Mouse (Mus musculus): ENCODE data around the gene Astn2.
A peak's percentile ranks its signal among the peaks of the same experiment; 100 is the strongest.

The Astn2 gene

GRCm38 (mm10) chr4:65548561-65548960 is 855.9 kb downstream of the Astn2 start:
- no peak for DNase-seq (ENCODE audit: low spot score)

- no peak for DNase-seq (ENCODE audit: low spot score)
Measured at GRCm38 (mm10) chr4:65545582-65545981, 858.8 kb downstream of the Astn2 start.

GRCm38 (mm10) chr4:65532071-65532736 is 872.2 kb downstream of the Astn2 start:
- no peak for DNase-seq (ENCODE audit: low spot score)

GRCm38 (mm10) chr4:65531621-65532020 is 872.8 kb downstream of the Astn2 start:
- DNase-seq (ENCODE audit: low spot score), result no peak

- DNase-seq (ENCODE audit: low spot score), result no peak
Measured at GRCm38 (mm10) chr4:65530901-65531300, 873.5 kb downstream of the Astn2 start.

GRCm38 (mm10) chr4:65508101-65508500 is 896.3 kb downstream of the Astn2 start:
- no peak for DNase-seq (ENCODE audit: low spot score)

- DNase-seq (ENCODE audit: low spot score), result no peak
Measured at GRCm38 (mm10) chr4:65506870-65507269, 897.5 kb downstream of the Astn2 start.

- peak; percentile 96 for DNase-seq (ENCODE audit: low spot score)
Measured at GRCm38 (mm10) chr4:65496463-65496834, 908.0 kb downstream of the Astn2 start.

GRCm38 (mm10) chr4:65495705-65496462 is 908.5 kb downstream of the Astn2 start:
- DNase-seq (ENCODE audit: low spot score), result no peak

- no peak for DNase-seq (ENCODE audit: low spot score)
Measured at GRCm38 (mm10) chr4:65491541-65491940, 912.9 kb downstream of the Astn2 start.

GRCm38 (mm10) chr4:65489711-65490110 is 914.7 kb downstream of the Astn2 start:
- DNase-seq (ENCODE audit: low spot score), result no peak

GRCm38 (mm10) chr4:65481632-65482031 is 922.8 kb downstream of the Astn2 start:
- DNase-seq (ENCODE audit: low spot score), result no peak

GRCm38 (mm10) chr4:65477106-65477505 is 927.3 kb downstream of the Astn2 start:
- peak; percentile 8 for DNase-seq (ENCODE audit: low spot score)

GRCm38 (mm10) chr4:65475925-65476560 is 928.4 kb downstream of the Astn2 start:
- no peak for DNase-seq (ENCODE audit: low spot score)

- no peak for DNase-seq (ENCODE audit: low spot score)
Measured at GRCm38 (mm10) chr4:65473141-65473540, 931.3 kb downstream of the Astn2 start.

- no peak for DNase-seq (ENCODE audit: low spot score)
Measured at GRCm38 (mm10) chr4:65449171-65449570, 955.2 kb downstream of the Astn2 start.

GRCm38 (mm10) chr4:65441746-65442145 is 962.7 kb downstream of the Astn2 start:
- no peak for DNase-seq (ENCODE audit: low spot score)

- DNase-seq (ENCODE audit: low spot score), result no peak
Measured at GRCm38 (mm10) chr4:65430804-65431203, 973.6 kb downstream of the Astn2 start.

- DNase-seq (ENCODE audit: low spot score), result no peak
Measured at GRCm38 (mm10) chr4:65427480-65427879, 976.9 kb downstream of the Astn2 start.

GRCm38 (mm10) chr4:65426437-65426836 is 978.0 kb downstream of the Astn2 start:
- DNase-seq (ENCODE audit: low spot score), result no peak

GRCm38 (mm10) chr4:65423068-65423625 is 981.3 kb downstream of the Astn2 start:
- no peak for DNase-seq (ENCODE audit: low spot score)

- no peak for DNase-seq (ENCODE audit: low spot score)
Measured at GRCm38 (mm10) chr4:65421272-65421671, 983.1 kb downstream of the Astn2 start.

GRCm38 (mm10) chr4:65420511-65420931 is 983.9 kb downstream of the Astn2 start:
- DNase-seq (ENCODE audit: low spot score), result peak; percentile 76
